Mouse (Mus musculus) layer of hippocampus, postnatal 14 days (tissue): Measurements from ENCODE around the gene Slc5a1. TPM values are rescaled to one million over a fixed set of nuclear protein-coding genes. Genes with fewer than 3 reads are reported as not detected.

ENCODE experiments used
- DNase-seq, 2 experiments: peaks; one replicate each; pipeline ENCODE4 v3.0.0; 2021 to 2022; ENCODE audit warnings: low spot score in 2 of 2, mixed read lengths in 1 of 2
- total RNA-seq, 2 experiments: library from RNA; stranded (reverse); gene quantifications; 2 replicates each; pipeline ENCODE4 v1.2.3; 2021

The Slc5a1 gene
- total RNA-seq, 2 experiments from 2014 or later, result 0.21 to 0.28 TPM

GRCm38 (mm10) chr5:33147691-33148090 is 43.7 kb downstream of the Slc5a1 start:
- DNase-seq, result no peak

- DNase-seq, result no peak
Observed at GRCm38 (mm10) chr5:33193567-33193966, 89.5 kb downstream of the Slc5a1 start.

GRCm38 (mm10) chr5:33195246-33195852 is 91.3 kb downstream of the Slc5a1 start:
- DNase-seq, result no peak

GRCm38 (mm10) chr5:33200071-33200470 is 96.1 kb downstream of the Slc5a1 start:
- DNase-seq, result no peak

GRCm38 (mm10) chr5:33201697-33202096 is 97.7 kb downstream of the Slc5a1 start:
- no peak for DNase-seq

GRCm38 (mm10) chr5:33202516-33203170 is 98.6 kb downstream of the Slc5a1 start:
- no peak for DNase-seq

GRCm38 (mm10) chr5:33203171-33203565 is 99.1 kb downstream of the Slc5a1 start:
- DNase-seq, result no peak

- DNase-seq, result peak; percentile 78 to 83
Observed at GRCm38 (mm10) chr5:33203691-33204242, 99.7 kb downstream of the Slc5a1 start.

GRCm38 (mm10) chr5:33204284-33204683 is 100.3 kb downstream of the Slc5a1 start:
- no peak for DNase-seq

- no peak for DNase-seq
Observed at GRCm38 (mm10) chr5:33206328-33206727, 102.3 kb downstream of the Slc5a1 start.

- no peak for DNase-seq
Observed at GRCm38 (mm10) chr5:33207136-33207535, 103.1 kb downstream of the Slc5a1 start.

- DNase-seq, result no peak
Observed at GRCm38 (mm10) chr5:33208533-33209245, 104.7 kb downstream of the Slc5a1 start.

- DNase-seq, result no peak
Observed at GRCm38 (mm10) chr5:33210515-33210914, 106.5 kb downstream of the Slc5a1 start.

GRCm38 (mm10) chr5:33211254-33211653 is 107.2 kb downstream of the Slc5a1 start:
- DNase-seq, result no peak

Other genes with a start within 250 kb of the Slc5a1 start
- 10 to 100 TPM; 53.3 to 58.4 TPM for gene Prr14l, start 250.0 kb upstream of the Slc5a1 start, total RNA-seq
- gene Depdc5, start 240.5 kb upstream of the Slc5a1 start, total RNA-seq, result 10 to 100 TPM; 55.8 to 57.8 TPM
- 1,000 to 10,000 TPM; 1,367 to 1,478 TPM for gene Ywhah, start 85.4 kb upstream of the Slc5a1 start, total RNA-seq
- gene Spon2, start 114.2 kb downstream of the Slc5a1 start, total RNA-seq, result under 1 TPM; 0.21 to 0.30 TPM
- 100 to 1,000 TPM; 272 to 273 TPM for gene Ctbp1, start 170.8 kb downstream of the Slc5a1 start, total RNA-seq
- gene Maea, start 231.3 kb downstream of the Slc5a1 start, total RNA-seq, result 10 to 100 TPM; 85.3 to 93.5 TPM